Mouse (Mus musculus) heart, postnatal 0 days (tissue): ENCODE data around the gene Slc35e3. TPM values are rescaled to one million over a fixed set of nuclear protein-coding genes. Genes with fewer than 3 reads are reported as not detected.

Source experiments
- ATAC-seq: fragments of 200-750 bp; cut with Nextera tagmentation; 2 replicates; pipeline ENCODE4 v1.8.0; 2017; ENCODE audit warnings: low read depth, moderate number of reproducible peaks, moderate library complexity; ENCODE audit not compliant: insufficient read depth
- DNase-seq: peaks from one replicate; pipeline ENCODE4 v3.0.0-alpha.2; 2016; ENCODE audit warnings: low spot score
- H3K27ac ChIP-seq: fragments of 300-500 bp; sonication (generic); 2 replicates; pipeline ENCODE4 v1.5.1; 2014; ENCODE audit warnings: low read depth, mild to moderate bottlenecking
- H3K27me3 ChIP-seq: fragments of 300-500 bp; sonication (generic); 2 replicates; pipeline ENCODE4 v1.6.1; 2014; ENCODE audit warnings: low read length, mixed read lengths; ENCODE audit not compliant: control insufficient read depth, insufficient read depth
- H3K36me3 ChIP-seq: fragments of 300-500 bp; sonication (generic); replicated peaks from 2 replicates; pipeline ENCODE4 v1.6.1; 2014; ENCODE audit warnings: low read length, mixed read lengths; ENCODE audit not compliant: control insufficient read depth, insufficient read depth
- H3K4me1 ChIP-seq: fragments of 300-500 bp; sonication (generic); 2 replicates; pipeline ENCODE4 v1.6.1; 2014; ENCODE audit warnings: antibody characterized with exemption; ENCODE audit not compliant: control insufficient read depth, insufficient read depth
- H3K4me2 ChIP-seq: fragments of 300-500 bp; sonication (generic); 2 replicates; pipeline ENCODE4 v1.6.1; 2014; ENCODE audit warnings: low read depth, mild to moderate bottlenecking, low read length, moderate library complexity
- H3K4me3 ChIP-seq: fragments of 300-500 bp; sonication (generic); 2 replicates; pipeline ENCODE4 v1.5.1; 2014; ENCODE audit warnings: low read depth, low read length
- H3K9ac ChIP-seq: fragments of 300-500 bp; sonication (generic); replicated peaks from 2 replicates; pipeline ENCODE4 v1.6.1; 2014; ENCODE audit warnings: low read depth, low read length, mixed read lengths
- H3K9me3 ChIP-seq: fragments of 300-500 bp; sonication (generic); replicated peaks from 2 replicates; pipeline ENCODE4 v1.6.1; 2016; ENCODE audit warnings: low read length; ENCODE audit not compliant: control insufficient read depth
- CTCF ChIP-seq: IDR thresholded peaks from 2 replicates; pipeline ENCODE4 v1.5.1; 2016; ENCODE audit warnings: antibody characterized with exemption, control low read depth, low read depth
- EP300 ChIP-seq: IDR thresholded peaks from 2 replicates; pipeline ENCODE4 v1.6.1; 2016; ENCODE audit warnings: antibody characterized with exemption, low read depth
- WGBS: fragments of 180-500 bp; shearing (Covaris S2); extraction: QIAGEN DNeasy Blood & Tissue Kit; methylation state at CpG from one replicate; pipeline ENCODE4 v1.1.7; 2014; 5-methylcytosine and 5-hydroxymethylcytosine counted together
- polyA plus RNA-seq: library from polyadenylated mRNA; unstranded; fragments of >200 nt; fragmentation: Nextera tagmentation; extraction: Ambion mirVana; gene quantifications from 2 replicates; pipeline ENCODE4 v1.2.1, GENCODE M21; 2015
- total RNA-seq: library from RNA; depleted of rRNA; stranded (reverse); fragments of >200 nt; gene quantifications from 2 replicates; pipeline ENCODE4 v1.2.3, GENCODE M21; 2014; ENCODE audit warnings: low replicate concordance

Gene Slc35e3
- total and polyA plus RNA-seq, 2 experiments from 2014 or later = 4.2 to 6.8 TPM

- Histone ChIP-seq H3K9me3 (no peaks in the 10 kb centered on the region), H3K27me3 (no peaks in the 10 kb centered on the region), H3K4me3 (no peak overlapping the region), H3K27ac (no peak overlapping the region), H3K9ac (no peak overlapping the region), H3K36me3 (peaks cover 91% of the 10 kb centered on the region), H3K4me1 (no peaks in the 10 kb centered on the region), H3K4me2 (no peak overlapping the region)
- WGBS = 97% methylated on average over 7 of the region's 7 CpGs
- no peak for TF ChIP-seq EP300
- TF ChIP-seq CTCF = no peak
- DNase-seq = no peak
- no peak for ATAC-seq
Observed at GRCm38 (mm10) chr10:117757796-117758342, 11.7 kb upstream of the Slc35e3 start.

GRCm38 (mm10) chr10:117757259-117757658 lies 11.1 kb upstream of the Slc35e3 start:
- Histone ChIP-seq H3K4me1 (no peaks in the 10 kb centered on the region), H3K4me2 (no peak overlapping the region), H3K36me3 (peaks cover 87% of the 10 kb centered on the region), H3K9me3 (no peaks in the 10 kb centered on the region), H3K27me3 (no peaks in the 10 kb centered on the region), H3K9ac (no peak overlapping the region), H3K27ac (no peak overlapping the region), H3K4me3 (no peak overlapping the region)
- DNase-seq (no peak), ATAC-seq (no peak)
- TF ChIP-seq CTCF (no peak), EP300 (no peak)
- WGBS = 95% methylated on average over 1 of the region's 1 CpGs

GRCm38 (mm10) chr10:117756784-117757183 lies 10.6 kb upstream of the Slc35e3 start:
- no peaks in the 10 kb centered on the region for H3K4me1 ChIP-seq
- H3K9ac ChIP-seq = no peak overlapping the region
- ATAC-seq (no peak), DNase-seq (no peak)
- H3K4me2 ChIP-seq = no peak overlapping the region
- no peaks in the 10 kb centered on the region for H3K9me3 ChIP-seq
- no peak for TF ChIP-seq EP300
- no peak for TF ChIP-seq CTCF
- peaks cover 87% of the 10 kb centered on the region for H3K36me3 ChIP-seq
- no peaks in the 10 kb centered on the region for H3K27me3 ChIP-seq
- WGBS = 92% methylated on average over 5 of the region's 5 CpGs
- H3K4me3 ChIP-seq = no peak overlapping the region
- H3K27ac ChIP-seq = no peak overlapping the region

- no peak overlapping the region for H3K9ac ChIP-seq
- H3K4me2 ChIP-seq = no peak overlapping the region
- no peaks in the 10 kb centered on the region for H3K4me1 ChIP-seq
- H3K27me3 ChIP-seq = no peaks in the 10 kb centered on the region
- TF ChIP-seq CTCF (no peak), EP300 (no peak)
- H3K4me3 ChIP-seq = no peak overlapping the region
- no peaks in the 10 kb centered on the region for H3K9me3 ChIP-seq
- H3K36me3 ChIP-seq = peaks cover 87% of the 10 kb centered on the region
- WGBS = 89% methylated on average over 11 of the region's 11 CpGs
- no peak for ATAC-seq
- peak overlapping the region; percentile 57; the same call in 1 of the 2 replicates for H3K27ac ChIP-seq
- DNase-seq = no peak
Observed at GRCm38 (mm10) chr10:117755799-117756467, 9.8 kb upstream of the Slc35e3 start.

GRCm38 (mm10) chr10:117755086-117755798 lies 9.1 kb upstream of the Slc35e3 start:
- H3K36me3 ChIP-seq = peaks cover 85% of the 10 kb centered on the region
- no peaks in the 10 kb centered on the region for H3K27me3 ChIP-seq
- no peak overlapping the region for H3K9ac ChIP-seq
- H3K27ac ChIP-seq = peak overlapping the region; percentile 57; the same call in 1 of the 2 replicates
- DNase-seq (no peak), ATAC-seq (no peak)
- H3K9me3 ChIP-seq = no peaks in the 10 kb centered on the region
- no peak overlapping the region for H3K4me3 ChIP-seq
- no peak for TF ChIP-seq EP300
- TF ChIP-seq CTCF = no peak
- no peak overlapping the region for H3K4me2 ChIP-seq
- H3K4me1 ChIP-seq = no peaks in the 10 kb centered on the region
- WGBS = 84% methylated on average over 13 of the region's 13 CpGs
